Mouse (Mus musculus): Measurements from ENCODE around the gene Abca8a. TPM values are rescaled to one million over a fixed set of nuclear protein-coding genes. Genes with fewer than 3 reads are reported as not detected.

Abca8a gene
- total RNA-seq (2014; rRNA removed) (0.78 and 1.2 TPM in 2 replicates), polyA plus RNA-seq (2015; fragmentation: Nextera tagmentation; extraction: Ambion mirVana) (0.55 and 0.70 TPM in 2 replicates)

DNA sequence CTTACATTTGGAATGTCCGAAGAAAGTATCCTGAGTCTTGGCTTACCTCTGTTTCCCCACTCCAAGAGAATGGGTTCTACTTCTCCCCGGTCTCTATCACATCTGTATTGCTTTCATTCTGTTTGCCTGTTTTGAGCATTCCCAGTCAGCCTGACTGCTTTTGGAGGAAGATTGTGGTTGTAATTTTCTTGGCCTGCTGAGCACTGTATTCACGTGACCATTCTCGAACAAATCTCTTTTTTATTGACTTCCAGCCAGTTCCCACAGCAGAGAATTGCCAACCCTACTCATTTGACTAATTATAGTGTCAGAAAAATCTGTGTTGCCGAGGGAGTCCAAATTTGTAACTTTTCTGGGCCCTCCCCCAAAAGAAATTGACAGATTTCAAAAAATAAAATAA, at the start of gene Abca8a:
Gene Abca8a, minus strand, starts transcription at position 121 of the 400 bp plus-strand sequence.
- ATAC-seq: no peak
- Histone ChIP-seq H3K36me3 (ENCODE audit: insufficient read depth, low read length) (no peaks in the 10 kb centered on the region), H3K9ac (replicated peaks; ENCODE audit: low read length) (no peak within 1 kb of the TSS), H3K27me3 (ENCODE audit: insufficient read depth, low read length) (no peaks in the 10 kb centered on the region), H3K9me3 (ENCODE audit: low read length) (no peaks in the 10 kb centered on the region), H3K27ac (no peak within 1 kb of the TSS), H3K4me1 (ENCODE audit: insufficient read depth, low read length) (no peaks in the 10 kb centered on the region), H3K4me2 (ENCODE audit: low read depth, low read length) (no peak within 1 kb of the TSS), H3K4me3 (ENCODE audit: low read length) (no peak within 1 kb of the TSS)
- DNase-seq (ENCODE audit: low spot score): peak; percentile 17
- no peak for TF ChIP-seq CTCF (IDR thresholded peaks at IDR 0.05; ENCODE audit: low read depth)
- WGBS: 44% methylated on average over 5 of the region's 5 CpGs

DNA sequence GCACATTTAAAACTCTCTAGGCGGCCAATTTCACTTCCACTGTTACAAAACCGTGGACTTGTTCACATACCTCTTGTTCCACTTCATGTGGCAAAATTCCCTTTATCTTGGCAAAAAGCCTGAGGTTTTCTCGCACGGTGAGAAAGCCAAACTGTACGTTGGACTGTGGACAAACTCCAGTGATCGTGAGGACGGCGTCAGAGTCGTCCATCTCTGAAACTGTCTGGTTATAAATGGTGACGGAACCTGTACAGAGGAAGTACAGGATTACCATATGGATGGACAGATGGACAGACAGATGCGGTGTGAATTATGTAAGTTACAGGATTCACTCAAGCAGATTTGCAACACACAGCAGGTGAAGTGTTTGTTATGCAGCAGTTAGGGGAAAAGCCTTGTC, 49.6 kb upstream of the Abca8a start:
- no peaks in the 10 kb centered on the region for H3K36me3 ChIP-seq (ENCODE audit: insufficient read depth, low read length)
- DNase-seq (ENCODE audit: low spot score) (peak; percentile 2), ATAC-seq (no peak)
- H3K9ac ChIP-seq (replicated peaks; ENCODE audit: low read length): no peak overlapping the region
- H3K4me2 ChIP-seq (ENCODE audit: low read depth, low read length): no peak overlapping the region
- no peaks in the 10 kb centered on the region for H3K27me3 ChIP-seq (ENCODE audit: insufficient read depth, low read length)
- H3K27ac ChIP-seq: no peak overlapping the region
- no peaks in the 10 kb centered on the region for H3K4me1 ChIP-seq (ENCODE audit: insufficient read depth, low read length)
- WGBS: 63% methylated on average over 11 of the region's 11 CpGs
- no peaks in the 10 kb centered on the region for H3K9me3 ChIP-seq (ENCODE audit: low read length)
- no peak for TF ChIP-seq CTCF (IDR thresholded peaks at IDR 0.05; ENCODE audit: low read depth)
- H3K4me3 ChIP-seq (ENCODE audit: low read length): no peak overlapping the region

DNA sequence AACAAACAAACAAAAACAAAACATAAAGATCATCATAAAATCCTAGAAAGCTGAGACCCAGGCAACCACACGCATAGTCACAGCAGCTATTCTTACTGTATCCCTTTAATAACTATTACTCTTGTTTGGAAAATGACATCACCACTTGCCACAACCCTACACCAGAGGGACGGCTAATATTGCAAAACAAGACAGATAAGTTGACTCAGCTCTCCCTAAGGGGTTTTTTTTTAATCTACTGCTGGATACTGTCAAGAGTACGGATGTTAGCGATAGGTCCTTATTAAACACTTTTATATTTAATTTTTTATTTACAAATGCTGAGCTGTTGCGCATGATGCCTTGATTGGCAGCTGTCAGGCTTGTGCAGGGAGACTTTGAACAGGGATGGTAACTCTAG, 35.0 kb upstream of the Abca8a start:
- H3K4me1 ChIP-seq (ENCODE audit: insufficient read depth, low read length): no peaks in the 10 kb centered on the region
- no peak for TF ChIP-seq CTCF (IDR thresholded peaks at IDR 0.05; ENCODE audit: low read depth)
- H3K27me3 ChIP-seq (ENCODE audit: insufficient read depth, low read length): no peaks in the 10 kb centered on the region
- no peaks in the 10 kb centered on the region for H3K9me3 ChIP-seq (ENCODE audit: low read length)
- ATAC-seq: no peak
- 87% methylated on average over 5 of the region's 5 CpGs for WGBS
- no peak overlapping the region for H3K9ac ChIP-seq (replicated peaks; ENCODE audit: low read length)
- DNase-seq (ENCODE audit: low spot score): no peak
- no peaks in the 10 kb centered on the region for H3K36me3 ChIP-seq (ENCODE audit: insufficient read depth, low read length)
- H3K4me2 ChIP-seq (ENCODE audit: low read depth, low read length): no peak overlapping the region
- H3K27ac ChIP-seq: no peak overlapping the region
- no peak overlapping the region for H3K4me3 ChIP-seq (ENCODE audit: low read length)

DNA sequence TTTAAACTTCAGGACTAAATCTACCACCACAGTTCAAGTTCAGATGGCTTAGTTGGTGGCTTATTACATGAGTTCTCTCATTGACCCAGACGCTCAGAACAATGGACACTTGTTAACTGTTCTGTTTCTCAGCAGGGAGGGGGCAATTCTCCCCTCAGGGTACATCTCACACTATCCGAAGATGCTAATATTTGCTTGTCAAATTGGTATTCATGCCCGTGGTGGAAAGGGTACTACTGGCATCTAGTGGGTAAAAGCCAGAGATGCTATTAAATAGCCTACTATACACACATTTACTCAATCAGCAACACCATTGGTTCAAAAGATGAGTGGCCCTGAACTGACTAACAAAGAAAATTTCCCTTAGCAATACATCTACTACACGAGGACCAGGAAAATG, 15.4 kb upstream of the Abca8a start:
- peak; percentile 71 for TF ChIP-seq CTCF (IDR thresholded peaks at IDR 0.05; ENCODE audit: low read depth)
- DNase-seq (ENCODE audit: low spot score) (peak; percentile 59), ATAC-seq (no peak)
- H3K4me1 ChIP-seq (ENCODE audit: insufficient read depth, low read length): no peaks in the 10 kb centered on the region
- H3K4me2 ChIP-seq (ENCODE audit: low read depth, low read length): no peak overlapping the region
- no peaks in the 10 kb centered on the region for H3K36me3 ChIP-seq (ENCODE audit: insufficient read depth, low read length)
- no peak overlapping the region for H3K27ac ChIP-seq
- no peak overlapping the region for H3K9ac ChIP-seq (replicated peaks; ENCODE audit: low read length)
- WGBS: 44% methylated on average over 4 of the region's 4 CpGs
- H3K27me3 ChIP-seq (ENCODE audit: insufficient read depth, low read length): no peaks in the 10 kb centered on the region
- no peak overlapping the region for H3K4me3 ChIP-seq (ENCODE audit: low read length)
- no peaks in the 10 kb centered on the region for H3K9me3 ChIP-seq (ENCODE audit: low read length)

DNA sequence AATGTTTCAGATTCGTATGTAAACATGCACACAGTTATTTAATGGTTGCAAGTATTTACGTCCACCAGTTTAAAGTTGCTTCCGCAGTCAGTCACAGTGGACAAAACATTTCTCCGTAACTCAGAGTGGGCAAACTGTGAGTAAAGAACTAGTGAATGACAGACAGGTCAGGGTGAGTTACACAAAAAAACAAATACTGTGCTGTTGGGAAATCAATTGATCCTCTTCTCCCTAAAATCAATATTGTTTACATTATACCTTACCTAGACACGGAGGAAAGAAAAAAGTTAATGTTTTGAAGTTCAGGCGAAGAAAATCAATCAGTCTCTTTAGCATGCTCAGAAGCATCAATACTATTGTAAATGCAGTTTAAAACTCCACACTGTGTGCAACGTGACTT, 5.7 kb upstream of the Abca8a start:
- no peaks in the 10 kb centered on the region for H3K4me1 ChIP-seq (ENCODE audit: insufficient read depth, low read length)
- WGBS: 90% methylated on average over 7 of the region's 7 CpGs
- ATAC-seq (no peak), DNase-seq (ENCODE audit: low spot score) (no peak)
- no peaks in the 10 kb centered on the region for H3K27me3 ChIP-seq (ENCODE audit: insufficient read depth, low read length)
- no peaks in the 10 kb centered on the region for H3K9me3 ChIP-seq (ENCODE audit: low read length)
- no peak for TF ChIP-seq CTCF (IDR thresholded peaks at IDR 0.05; ENCODE audit: low read depth)
- H3K9ac ChIP-seq (replicated peaks; ENCODE audit: low read length): no peak overlapping the region
- H3K36me3 ChIP-seq (ENCODE audit: insufficient read depth, low read length): no peaks in the 10 kb centered on the region
- no peak overlapping the region for H3K27ac ChIP-seq
- no peak overlapping the region for H3K4me3 ChIP-seq (ENCODE audit: low read length)
- H3K4me2 ChIP-seq (ENCODE audit: low read depth, low read length): no peak overlapping the region

DNA sequence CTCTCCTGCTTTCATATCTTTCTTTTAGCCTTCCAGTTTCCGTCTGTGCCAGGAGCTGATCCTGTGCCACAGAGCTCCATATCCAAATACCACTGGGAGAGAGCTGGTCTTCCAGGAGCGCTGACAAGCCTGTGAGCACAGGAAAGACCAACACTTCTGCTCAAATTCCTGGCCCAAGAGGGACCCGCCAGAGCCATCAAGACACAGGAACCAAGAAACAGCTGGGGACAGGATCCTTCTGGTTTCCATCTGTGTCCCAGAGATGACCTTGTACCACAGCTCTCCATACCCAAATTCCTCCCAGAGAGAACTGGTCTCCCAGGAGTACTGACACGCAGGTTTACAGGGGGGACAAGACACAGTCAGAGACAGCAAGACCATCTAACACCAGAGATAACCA, 3.1 kb upstream of the Abca8a start:
- ATAC-seq (no peak), DNase-seq (ENCODE audit: low spot score) (no peak)
- H3K4me1 ChIP-seq (ENCODE audit: insufficient read depth, low read length): no peaks in the 10 kb centered on the region
- no peak overlapping the region for H3K4me2 ChIP-seq (ENCODE audit: low read depth, low read length)
- no peak overlapping the region for H3K4me3 ChIP-seq (ENCODE audit: low read length)
- H3K9ac ChIP-seq (replicated peaks; ENCODE audit: low read length): no peak overlapping the region
- no peaks in the 10 kb centered on the region for H3K27me3 ChIP-seq (ENCODE audit: insufficient read depth, low read length)
- TF ChIP-seq CTCF (IDR thresholded peaks at IDR 0.05; ENCODE audit: low read depth): no peak
- WGBS: 67% methylated on average over 4 of the region's 4 CpGs
- H3K27ac ChIP-seq: no peak overlapping the region
- H3K36me3 ChIP-seq (ENCODE audit: insufficient read depth, low read length): no peaks in the 10 kb centered on the region
- H3K9me3 ChIP-seq (ENCODE audit: low read length): no peaks in the 10 kb centered on the region

DNA sequence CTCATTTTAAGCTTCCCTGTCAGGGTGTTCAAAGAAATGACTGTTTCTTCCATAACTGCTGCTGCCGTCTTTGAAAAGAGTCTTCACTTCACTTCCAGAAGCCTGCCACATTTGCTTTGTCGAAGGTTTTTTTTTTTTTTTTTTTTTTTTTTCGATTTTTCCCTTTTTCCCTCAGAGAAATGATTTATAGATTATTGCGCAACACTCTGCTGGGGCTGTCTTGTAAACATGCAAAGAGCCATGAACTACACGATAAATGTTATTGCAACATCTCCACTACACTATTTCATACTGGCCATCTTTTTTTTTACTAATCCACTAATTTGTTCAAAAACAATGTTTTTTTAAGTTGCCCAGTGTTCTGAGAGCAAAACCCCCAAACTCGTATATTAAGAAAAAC, 1.7 kb upstream of the Abca8a start:
- H3K27ac ChIP-seq: no peak overlapping the region
- DNase-seq (ENCODE audit: low spot score) (no peak), ATAC-seq (no peak)
- TF ChIP-seq CTCF (IDR thresholded peaks at IDR 0.05; ENCODE audit: low read depth): no peak
- no peaks in the 10 kb centered on the region for H3K36me3 ChIP-seq (ENCODE audit: insufficient read depth, low read length)
- no peak overlapping the region for H3K4me3 ChIP-seq (ENCODE audit: low read length)
- H3K4me2 ChIP-seq (ENCODE audit: low read depth, low read length): no peak overlapping the region
- H3K9me3 ChIP-seq (ENCODE audit: low read length): no peaks in the 10 kb centered on the region
- no peaks in the 10 kb centered on the region for H3K27me3 ChIP-seq (ENCODE audit: insufficient read depth, low read length)
- H3K9ac ChIP-seq (replicated peaks; ENCODE audit: low read length): no peak overlapping the region
- H3K4me1 ChIP-seq (ENCODE audit: insufficient read depth, low read length): no peaks in the 10 kb centered on the region
- 73% methylated on average over 6 of the region's 6 CpGs for WGBS
